10 mouse cellular contexts compared by ENCODE assay signal in the genomic region with DNA sequence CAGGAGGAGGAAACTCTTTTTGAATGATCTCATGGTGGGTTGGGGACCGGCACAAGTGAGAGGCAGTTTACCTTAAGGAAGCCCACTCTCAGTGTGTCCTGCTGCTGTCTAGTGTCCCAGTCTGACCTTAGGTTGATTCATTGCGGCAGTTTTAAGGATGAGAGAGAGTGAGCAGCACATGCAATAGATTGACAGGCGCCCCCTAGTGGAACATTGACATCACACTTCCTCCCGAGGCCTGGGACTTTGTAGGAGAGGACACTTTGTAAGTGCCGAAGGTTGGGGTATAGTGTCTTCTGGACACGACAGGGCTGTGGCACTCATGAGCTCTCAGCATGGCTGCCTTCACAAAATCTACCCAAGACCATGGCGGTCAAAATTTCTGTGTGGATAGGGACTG.
DNase-seq lines count a peak whose midpoint lies in the region; ATAC-seq and TF ChIP-seq lines count a peak whose summit lies in the region.
"Had no signal": no experiment of that assay in that cellular context is flagged by ENCODE, and none has a peak within 500 bp of the region (broad histone marks: within the 10 kb centered on the region; RNA-seq: fewer than 3 reads in every experiment).

No protein-coding gene starts in this region.

- H3K36me3 ChIP-seq in E14TG2a.4 (ENCODE audit: insufficient read depth, low read length) = no peaks in the 10 kb centered on the region
- H3K36me3 ChIP-seq: embryonic facial prominence, embryonic 10.5 days had no signal

- H3K4me1 ChIP-seq in E14TG2a.4 (replicated peaks; ENCODE audit: low read depth, low read length) = peaks cover 25% of the 10 kb centered on the region
- H3K4me1 ChIP-seq: embryonic facial prominence, embryonic 10.5 days had no signal

- H3K9me3 ChIP-seq in E14TG2a.4 (ENCODE audit: low read length) = no peaks in the 10 kb centered on the region
- H3K9me3 ChIP-seq: embryonic facial prominence, embryonic 10.5 days had no signal

- no peak for ATAC-seq in CD4-positive, CD25-positive, alpha-beta regulatory T cell, adult 4 months
- ATAC-seq in inflammation-experienced regulatory T-cells, adult 6 months = no peak

- TF ChIP-seq CTCF in E14TG2a.4 (conservative IDR thresholded peaks at IDR 0.05; ENCODE audit: low read length) = peak; percentile 67

- DNase-seq in CD4-positive, CD25-positive, alpha-beta regulatory T cell, adult 2 months (ENCODE audit: low read depth, low spot score) = peak; percentile 54
- peak; percentile 4 for DNase-seq in kidney, adult 18-20 months
- no peak for DNase-seq in kidney, postnatal 14 days
- peak; percentile 21 for DNase-seq in lung, postnatal 10 days
- DNase-seq in spleen, postnatal 4 days (ENCODE audit: low spot score in 2 of 2) = no peak
- DNase-seq: right cerebral cortex, postnatal 25 days had no signal

- H3K4me3 ChIP-seq in E14TG2a.4 (replicated peaks; ENCODE audit: low read length) = peak overlapping the region; percentile 45; the same call in 1 of the 2 replicates
- H3K4me3 ChIP-seq: embryonic facial prominence, embryonic 10.5 days had no signal

- H3K27me3 ChIP-seq in E14TG2a.4 (ENCODE audit: insufficient read depth, low read length) = peaks cover 24% of the 10 kb centered on the region

Comparison
In these comparisons a context has a peak if more than half of its experiments do, and no peak if none do; other contexts are left out.
1. DNase-seq: peak in CD4-positive, CD25-positive, alpha-beta regulatory T cell, adult 2 months (single experiment), kidney, adult 18-20 months (single experiment) and lung, postnatal 10 days (single experiment); none in kidney, postnatal 14 days (single experiment) and spleen, postnatal 4 days (0 of 2).